Mouse (Mus musculus) erythroblast, embryonic 14.5 days (primary cell): ENCODE results near the gene F11r. TPM values are rescaled to one million over a fixed set of nuclear protein-coding genes. Genes with fewer than 3 reads are reported as not detected.

ENCODE experiments used
- H3K27me3 ChIP-seq: 2 replicates; pipeline ENCODE4 v1.6.1; 2012; ENCODE audit warnings: inconsistent platforms; ENCODE audit not compliant: control insufficient read depth
- H3K36me3 ChIP-seq: 2 replicates; pipeline ENCODE4 v1.6.1; 2012; ENCODE audit warnings: mild to moderate bottlenecking, inconsistent platforms; ENCODE audit not compliant: control insufficient read depth
- H3K4me1 ChIP-seq: 2 replicates; pipeline ENCODE4 v1.6.1; 2012; ENCODE audit warnings: inconsistent platforms; ENCODE audit not compliant: control insufficient read depth
- H3K4me3 ChIP-seq: replicated peaks from 2 replicates; pipeline ENCODE3; 2012; ENCODE audit warnings: moderate library complexity, mild to moderate bottlenecking, inconsistent platforms
- H3K9me3 ChIP-seq: 2 replicates; pipeline ENCODE4 v1.6.1; 2012; ENCODE audit warnings: low read length, inconsistent platforms, mixed read lengths; ENCODE audit not compliant: control insufficient read depth
- GATA1 ChIP-seq: IDR thresholded peaks from 2 replicates; pipeline ENCODE4 v1.6.1; 2012; ENCODE audit warnings: low read length, inconsistent platforms, mixed read lengths
- TAL1 ChIP-seq: IDR thresholded peaks from 3 replicates; pipeline ENCODE4 v1.6.1; 2012; ENCODE audit warnings: low read length, inconsistent platforms, mixed read lengths
- polyA plus RNA-seq: library from polyadenylated mRNA; stranded (reverse); fragments of >175 nt; gene quantifications from 2 replicates; pipeline ENCODE4 v1.2.3, GENCODE M21; 2012

The F11r gene
- polyA plus RNA-seq, 1 experiment = not detected

- Histone ChIP-seq H3K4me3 (no peak overlapping the region), H3K36me3 (no peaks in the 10 kb centered on the region), H3K9me3 (no peaks in the 10 kb centered on the region), H3K4me1 (peaks cover 2% of the 10 kb centered on the region), H3K27me3 (peaks cover 21% of the 10 kb centered on the region)
- no peak for TF ChIP-seq TAL1
- no peak for TF ChIP-seq GATA1
These were observed 5.2 kb upstream of the F11r start for GRCm38 (mm10) chr1:171432158-171432557.

DNA sequence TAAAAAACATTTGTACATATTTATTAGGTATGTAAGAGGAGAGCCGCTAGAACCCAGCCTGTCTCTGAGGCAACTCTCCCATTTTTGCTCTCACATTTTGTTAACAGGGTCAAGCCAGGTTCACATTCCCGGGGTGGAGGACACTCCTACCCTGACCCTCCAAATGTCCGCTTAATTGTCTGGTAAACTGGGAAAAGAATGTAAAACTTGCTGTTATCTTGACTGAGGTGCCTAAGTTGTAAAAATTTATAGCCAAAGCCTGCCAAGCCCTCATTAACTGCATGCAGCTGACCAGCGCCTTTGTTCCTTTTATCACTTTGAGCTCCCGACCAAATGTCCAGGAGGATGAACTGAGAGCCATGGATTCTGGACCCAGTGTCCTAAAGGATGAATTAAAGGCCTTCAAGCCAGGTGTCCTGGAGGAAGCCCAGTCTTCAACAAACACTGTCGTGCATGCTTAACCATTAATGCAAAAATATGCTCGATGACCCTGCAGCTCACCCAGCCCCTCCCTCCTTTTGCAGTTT, 2.0 kb upstream of the F11r start:
- no peaks in the 10 kb centered on the region; the same call in 1 of the 2 replicates for H3K9me3 ChIP-seq
- peaks cover 9% of the 10 kb centered on the region for H3K4me1 ChIP-seq
- H3K4me3 ChIP-seq = no peak overlapping the region
- H3K36me3 ChIP-seq = no peaks in the 10 kb centered on the region
- peaks cover 53% of the 10 kb centered on the region for H3K27me3 ChIP-seq
- TF ChIP-seq TAL1 = no peak
- TF ChIP-seq GATA1 = no peak

GRCm38 (mm10) chr1:171435974-171436373, 1.4 kb upstream of the F11r start:
- no peak for TF ChIP-seq GATA1
- no peak for TF ChIP-seq TAL1
- Histone ChIP-seq H3K4me3 (no peak overlapping the region), H3K27me3 (peaks cover 60% of the 10 kb centered on the region), H3K4me1 (peaks cover 9% of the 10 kb centered on the region), H3K36me3 (no peaks in the 10 kb centered on the region), H3K9me3 (no peaks in the 10 kb centered on the region; the same call in 1 of the 2 replicates)

DNA sequence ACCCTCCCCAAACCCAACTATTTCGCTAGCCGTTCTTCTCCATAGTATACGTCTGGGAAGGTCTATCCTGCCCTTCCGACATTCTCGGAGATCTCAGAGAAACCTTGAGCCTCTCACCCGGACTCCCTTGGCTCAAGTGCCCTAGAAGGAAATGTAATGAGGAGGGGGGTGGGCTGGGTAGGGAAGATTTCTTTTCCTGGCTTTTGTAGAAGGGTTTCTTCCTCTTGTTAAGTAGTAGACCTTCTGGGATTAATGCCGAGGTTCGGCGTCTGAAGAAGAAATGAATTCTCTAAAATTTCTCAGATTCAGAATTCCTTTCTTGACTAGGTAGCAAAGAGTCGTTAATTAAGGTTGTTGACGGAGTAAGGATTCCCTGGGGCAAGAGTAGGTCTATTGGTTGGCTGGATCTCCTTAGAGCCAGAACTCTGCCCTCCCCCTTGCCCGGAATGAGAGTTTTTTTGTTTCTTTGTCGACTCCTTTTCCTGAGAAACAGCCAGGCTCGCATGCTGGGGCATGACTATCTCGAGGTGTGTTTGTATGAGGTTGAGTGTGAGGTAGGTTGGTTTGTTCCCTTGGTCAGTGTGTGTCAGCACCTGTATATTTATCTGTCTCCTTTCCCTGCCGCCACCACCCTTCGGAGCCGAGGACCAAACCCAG, 807 bp downstream of the F11r start:
- no peaks in the 10 kb centered on the region for H3K36me3 ChIP-seq
- peak overlapping the region; percentile 47 for H3K4me3 ChIP-seq
- H3K27me3 ChIP-seq = peaks cover 76% of the 10 kb centered on the region
- no peak for TF ChIP-seq TAL1
- no peak for TF ChIP-seq GATA1
- no peaks in the 10 kb centered on the region; the same call in 1 of the 2 replicates for H3K9me3 ChIP-seq
- peaks cover 11% of the 10 kb centered on the region for H3K4me1 ChIP-seq

DNA sequence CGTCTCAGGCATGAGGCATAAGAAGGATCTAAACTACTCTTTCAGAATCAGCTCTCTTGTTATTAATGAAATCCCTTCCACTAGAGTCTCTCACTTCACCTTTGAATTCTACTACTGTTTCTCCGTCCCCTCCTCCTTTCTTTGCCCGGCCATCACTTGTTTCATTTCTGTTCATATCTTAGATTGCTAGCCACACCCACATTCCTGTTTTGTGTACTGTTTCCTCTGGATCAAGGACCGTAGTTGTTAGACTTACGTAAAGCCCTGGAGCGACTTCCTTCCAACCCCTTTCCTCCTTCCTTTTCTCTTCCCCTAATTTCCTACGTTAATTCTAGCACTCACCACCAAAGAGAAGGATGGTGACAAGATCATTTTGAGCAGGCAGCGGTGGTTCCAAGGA, 1.7 kb downstream of the F11r start:
- H3K4me1 ChIP-seq = peaks cover 11% of the 10 kb centered on the region
- H3K36me3 ChIP-seq = no peaks in the 10 kb centered on the region; the same call in 1 of the 2 replicates
- peaks cover 5% of the 10 kb centered on the region for H3K9me3 ChIP-seq
- peaks cover 76% of the 10 kb centered on the region for H3K27me3 ChIP-seq
- no peak overlapping the region for H3K4me3 ChIP-seq
- TF ChIP-seq GATA1 (no peak), TAL1 (no peak)

GRCm38 (mm10) chr1:171440025-171440725, 2.8 kb downstream of the F11r start:
- TF ChIP-seq TAL1 = no peak
- TF ChIP-seq GATA1 = no peak
- Histone ChIP-seq H3K27me3 (peaks cover 73% of the 10 kb centered on the region), H3K9me3 (peaks cover 5% of the 10 kb centered on the region), H3K4me1 (peaks cover 11% of the 10 kb centered on the region), H3K36me3 (no peaks in the 10 kb centered on the region; the same call in 1 of the 2 replicates), H3K4me3 (no peak overlapping the region)

GRCm38 (mm10) chr1:171441466-171442412, 4.4 kb downstream of the F11r start:
- H3K4me1 ChIP-seq = peaks cover 11% of the 10 kb centered on the region

GRCm38 (mm10) chr1:171442413-171442760, 5.1 kb downstream of the F11r start:
- Histone ChIP-seq H3K4me1 (peaks cover 7% of the 10 kb centered on the region), H3K9me3 (peaks cover 5% of the 10 kb centered on the region), H3K4me3 (no peak overlapping the region), H3K36me3 (no peaks in the 10 kb centered on the region; the same call in 1 of the 2 replicates), H3K27me3 (peaks cover 52% of the 10 kb centered on the region)
- TF ChIP-seq TAL1 (no peak), GATA1 (no peak)

More at GRCm38 (mm10) chr1:171441466-171442412, 4.4 kb downstream of the F11r start:
- H3K27me3 ChIP-seq = peaks cover 59% of the 10 kb centered on the region
- H3K4me3 ChIP-seq = no peak overlapping the region
- H3K36me3 ChIP-seq = no peaks in the 10 kb centered on the region; the same call in 1 of the 2 replicates
- TF ChIP-seq TAL1 = no peak
- TF ChIP-seq GATA1 = no peak
- H3K9me3 ChIP-seq = peaks cover 5% of the 10 kb centered on the region

- H3K36me3 ChIP-seq = no peaks in the 10 kb centered on the region; the same call in 1 of the 2 replicates
- TF ChIP-seq GATA1 (no peak), TAL1 (no peak)
- peaks cover 26% of the 10 kb centered on the region for H3K27me3 ChIP-seq
- no peak overlapping the region for H3K4me3 ChIP-seq
- H3K4me1 ChIP-seq = peaks cover 2% of the 10 kb centered on the region; the same call in 1 of the 2 replicates
- peaks cover 5% of the 10 kb centered on the region for H3K9me3 ChIP-seq
These were observed 7.7 kb downstream of the F11r start for GRCm38 (mm10) chr1:171445050-171445449.
